Mouse (Mus musculus) hindbrain, embryonic 11.5 days (tissue): ENCODE results near the gene Dclk1. TPM values are rescaled to one million over a fixed set of nuclear protein-coding genes. Genes with fewer than 3 reads are reported as not detected.

ENCODE experiments used
- ATAC-seq: fragments of 200-750 bp; cut with Nextera tagmentation; 2 replicates; pipeline ENCODE4 v1.8.0; 2017; ENCODE audit warnings: mild to moderate bottlenecking, moderate TSS enrichment, moderate library complexity; ENCODE audit not compliant: low FRiP score
- DNase-seq: peaks from one replicate; pipeline ENCODE4 v3.0.0-alpha.2; 2015; ENCODE audit warnings: low spot score
- H3K27ac ChIP-seq: fragments of 300-500 bp; sonication (generic); 2 replicates; pipeline ENCODE4 v1.5.1; 2014; ENCODE audit warnings: mild to moderate bottlenecking, low read depth, low read length
- H3K27me3 ChIP-seq: fragments of 300-500 bp; sonication (generic); 2 replicates; pipeline ENCODE4 v1.6.1; 2014; ENCODE audit warnings: mild to moderate bottlenecking, low read length, moderate library complexity, mixed read lengths; ENCODE audit not compliant: control insufficient read depth, insufficient read depth
- H3K36me3 ChIP-seq: fragments of 300-500 bp; sonication (generic); 2 replicates; pipeline ENCODE4 v1.6.1; 2014; ENCODE audit warnings: mild to moderate bottlenecking, low read length, moderate library complexity, mixed read lengths; ENCODE audit not compliant: control insufficient read depth, insufficient read depth
- H3K4me1 ChIP-seq: fragments of 300-500 bp; sonication (generic); replicated peaks from 2 replicates; pipeline ENCODE4 v1.6.1; 2014; ENCODE audit warnings: low read length, mixed read lengths; ENCODE audit not compliant: control insufficient read depth, insufficient read depth
- H3K4me2 ChIP-seq: fragments of 300-500 bp; sonication (generic); replicated peaks from 2 replicates; pipeline ENCODE4 v1.6.1; 2014; ENCODE audit warnings: mild to moderate bottlenecking, low read depth, low read length
- H3K4me3 ChIP-seq: fragments of 300-500 bp; sonication (generic); 2 replicates; pipeline ENCODE4 v1.5.1; 2014; ENCODE audit warnings: low read depth, low read length
- H3K9ac ChIP-seq: fragments of 300-500 bp; sonication (generic); 2 replicates; pipeline ENCODE4 v1.6.1; 2014; ENCODE audit warnings: low read depth, low read length
- H3K9me3 ChIP-seq: fragments of 300-500 bp; sonication (generic); 2 replicates; pipeline ENCODE4 v1.6.1; 2016; ENCODE audit warnings: low read length; ENCODE audit not compliant: control insufficient read depth
- WGBS: fragments of 180-500 bp; shearing (Covaris S2); extraction: QIAGEN DNeasy Blood & Tissue Kit; methylation state at CpG from one replicate; pipeline ENCODE4 v1.1.7; 2014; 5-methylcytosine and 5-hydroxymethylcytosine counted together
- polyA plus RNA-seq: library from polyadenylated mRNA; unstranded; fragments of >200 nt; fragmentation: Nextera tagmentation; extraction: Ambion mirVana; gene quantifications from 2 replicates; pipeline ENCODE4 v1.2.1, GENCODE M21; 2014

Dclk1 gene
- polyA plus RNA-seq, 1 experiment from 2014 or later: 94.8 TPM

GRCm38 (mm10) chr3:55378591-55378990 lies 136.4 kb downstream of the Dclk1 start:
- no peak for DNase-seq
- Histone ChIP-seq H3K4me1 (no peaks in the 10 kb centered on the region), H3K9me3 (no peaks in the 10 kb centered on the region), H3K4me3 (no peak overlapping the region), H3K27ac (no peak overlapping the region), H3K9ac (no peak overlapping the region), H3K27me3 (no peaks in the 10 kb centered on the region), H3K4me2 (no peak overlapping the region), H3K36me3 (no peaks in the 10 kb centered on the region)
- no peak for ATAC-seq
- WGBS: 93% methylated on average over 6 of the region's 6 CpGs

- Histone ChIP-seq H3K9ac (no peak overlapping the region), H3K4me2 (no peak overlapping the region), H3K27ac (no peak overlapping the region), H3K4me1 (no peaks in the 10 kb centered on the region), H3K36me3 (no peaks in the 10 kb centered on the region), H3K9me3 (no peaks in the 10 kb centered on the region), H3K27me3 (no peaks in the 10 kb centered on the region), H3K4me3 (no peak overlapping the region)
- WGBS: 58% methylated on average over 9 of the region's 9 CpGs
- ATAC-seq (no peak), DNase-seq (no peak)
Observed at GRCm38 (mm10) chr3:55380471-55380870, 138.3 kb downstream of the Dclk1 start.

GRCm38 (mm10) chr3:55392605-55393004 lies 150.4 kb downstream of the Dclk1 start:
- Histone ChIP-seq H3K36me3 (no peaks in the 10 kb centered on the region), H3K9me3 (no peaks in the 10 kb centered on the region), H3K9ac (no peak overlapping the region), H3K4me2 (no peak overlapping the region), H3K27ac (no peak overlapping the region), H3K27me3 (no peaks in the 10 kb centered on the region), H3K4me1 (no peaks in the 10 kb centered on the region), H3K4me3 (no peak overlapping the region)
- DNase-seq: no peak
- WGBS: 82% methylated on average over 3 of the region's 3 CpGs
- ATAC-seq: no peak

- DNase-seq: no peak
- no peaks in the 10 kb centered on the region for H3K4me1 ChIP-seq
- no peaks in the 10 kb centered on the region for H3K9me3 ChIP-seq
- no peaks in the 10 kb centered on the region for H3K36me3 ChIP-seq
- no peaks in the 10 kb centered on the region for H3K27me3 ChIP-seq
- H3K9ac ChIP-seq: no peak overlapping the region
- H3K4me3 ChIP-seq: no peak overlapping the region
- no peak overlapping the region for H3K27ac ChIP-seq
- 84% methylated on average over 3 of the region's 3 CpGs for WGBS
- no peak overlapping the region for H3K4me2 ChIP-seq
- no peak for ATAC-seq
Observed at GRCm38 (mm10) chr3:55393549-55393948, 151.4 kb downstream of the Dclk1 start.

- Histone ChIP-seq H3K4me1 (no peaks in the 10 kb centered on the region), H3K27me3 (no peaks in the 10 kb centered on the region), H3K4me2 (no peak overlapping the region), H3K9ac (no peak overlapping the region), H3K36me3 (no peaks in the 10 kb centered on the region), H3K27ac (no peak overlapping the region), H3K9me3 (no peaks in the 10 kb centered on the region), H3K4me3 (no peak overlapping the region)
- DNase-seq (no peak), ATAC-seq (no peak)
- WGBS: 46% methylated on average over 2 of the region's 2 CpGs
Observed at GRCm38 (mm10) chr3:55396792-55397191, 154.6 kb downstream of the Dclk1 start.

- no peak overlapping the region for H3K27ac ChIP-seq
- ATAC-seq: no peak
- 82% methylated on average over 6 of the region's 6 CpGs for WGBS
Observed at GRCm38 (mm10) chr3:55397752-55398693, 155.9 kb downstream of the Dclk1 start.

GRCm38 (mm10) chr3:55401236-55401635 lies 159.1 kb downstream of the Dclk1 start:
- no peak overlapping the region for H3K27ac ChIP-seq
- H3K4me1 ChIP-seq: no peaks in the 10 kb centered on the region
- ATAC-seq (no peak), DNase-seq (no peak)
- H3K27me3 ChIP-seq: no peaks in the 10 kb centered on the region
- H3K9me3 ChIP-seq: no peaks in the 10 kb centered on the region
- H3K4me3 ChIP-seq: no peak overlapping the region
- no peak overlapping the region for H3K9ac ChIP-seq
- H3K36me3 ChIP-seq: no peaks in the 10 kb centered on the region
- 92% methylated on average over 1 of the region's 1 CpGs for WGBS
- H3K4me2 ChIP-seq: no peak overlapping the region

More at GRCm38 (mm10) chr3:55397752-55398693, 155.9 kb downstream of the Dclk1 start:
- Histone ChIP-seq H3K9me3 (no peaks in the 10 kb centered on the region), H3K4me2 (no peak overlapping the region), H3K36me3 (no peaks in the 10 kb centered on the region), H3K27me3 (no peaks in the 10 kb centered on the region), H3K4me3 (no peak overlapping the region), H3K9ac (no peak overlapping the region), H3K4me1 (no peaks in the 10 kb centered on the region)
- no peak for DNase-seq

GRCm38 (mm10) chr3:55404751-55405150 lies 162.6 kb downstream of the Dclk1 start:
- ATAC-seq: no peak
- no peaks in the 10 kb centered on the region for H3K36me3 ChIP-seq

GRCm38 (mm10) chr3:55406616-55407015 lies 164.5 kb downstream of the Dclk1 start:
- H3K9ac ChIP-seq: no peak overlapping the region

More at GRCm38 (mm10) chr3:55404751-55405150, 162.6 kb downstream of the Dclk1 start:
- Histone ChIP-seq H3K4me3 (no peak overlapping the region), H3K27me3 (no peaks in the 10 kb centered on the region), H3K4me2 (no peak overlapping the region), H3K9ac (no peak overlapping the region), H3K9me3 (no peaks in the 10 kb centered on the region), H3K27ac (no peak overlapping the region), H3K4me1 (no peaks in the 10 kb centered on the region)
- WGBS: 97% methylated on average over 7 of the region's 7 CpGs
- DNase-seq: no peak

More at GRCm38 (mm10) chr3:55406616-55407015, 164.5 kb downstream of the Dclk1 start:
- Histone ChIP-seq H3K27ac (no peak overlapping the region), H3K4me2 (no peak overlapping the region), H3K36me3 (no peaks in the 10 kb centered on the region), H3K4me1 (no peaks in the 10 kb centered on the region), H3K27me3 (no peaks in the 10 kb centered on the region), H3K9me3 (no peaks in the 10 kb centered on the region), H3K4me3 (no peak overlapping the region)
- no peak for DNase-seq
- ATAC-seq: no peak
- WGBS: 82% methylated on average over 7 of the region's 7 CpGs
